Mouse (Mus musculus) limb, embryonic 11.5 days (tissue): ENCODE data around the gene Emc10. TPM values are rescaled to one million over a fixed set of nuclear protein-coding genes. Genes with fewer than 3 reads are reported as not detected.

ENCODE experiments used
- ATAC-seq: fragments of 200-750 bp; cut with Nextera tagmentation; 2 replicates; pipeline ENCODE4 v1.8.0; 2017; ENCODE audit warnings: low read depth; ENCODE audit not compliant: insufficient number of reproducible peaks, low FRiP score, low TSS enrichment
- DNase-seq: peaks from one replicate; pipeline ENCODE4 v3.0.0-alpha.2; 2015; ENCODE audit warnings: low spot score
- H3K27ac ChIP-seq: fragments of 300-500 bp; sonication (generic); replicated peaks from 2 replicates; pipeline ENCODE4 v1.5.1; 2014; ENCODE audit warnings: low read depth, mild to moderate bottlenecking, low read length
- H3K27me3 ChIP-seq: fragments of 300-500 bp; sonication (generic); 2 replicates; pipeline ENCODE4 v1.6.1; 2014; ENCODE audit warnings: mild to moderate bottlenecking, low read length, mixed read lengths; ENCODE audit not compliant: control insufficient read depth, insufficient read depth
- H3K36me3 ChIP-seq: fragments of 300-500 bp; sonication (generic); 2 replicates; pipeline ENCODE4 v1.6.1; 2014; ENCODE audit warnings: mild to moderate bottlenecking, low read length, moderate library complexity, mixed read lengths; ENCODE audit not compliant: control insufficient read depth, insufficient read depth
- H3K4me1 ChIP-seq: fragments of 300-500 bp; sonication (generic); 2 replicates; pipeline ENCODE4 v1.6.1; 2014; ENCODE audit warnings: low read length, mixed read lengths; ENCODE audit not compliant: control insufficient read depth, insufficient read depth
- H3K4me2 ChIP-seq: fragments of 300-500 bp; sonication (generic); 2 replicates; pipeline ENCODE4 v1.6.1; 2014; ENCODE audit warnings: low read depth, mild to moderate bottlenecking, moderate library complexity; ENCODE audit not compliant: severe bottlenecking
- H3K4me3 ChIP-seq: fragments of 300-500 bp; sonication (generic); 2 replicates; pipeline ENCODE4 v1.5.1; 2014; ENCODE audit warnings: low read depth, low read length
- H3K9ac ChIP-seq: fragments of 300-500 bp; sonication (generic); 2 replicates; pipeline ENCODE4 v1.6.1; 2014; ENCODE audit warnings: mild to moderate bottlenecking, low read length
- H3K9me3 ChIP-seq: fragments of 300-500 bp; sonication (generic); 2 replicates; pipeline ENCODE4 v1.6.1; 2016; ENCODE audit warnings: low read length; ENCODE audit not compliant: control insufficient read depth
- WGBS: fragments of 180-500 bp; shearing (Covaris S2); extraction: QIAGEN DNeasy Blood & Tissue Kit; methylation state at CpG from one replicate; pipeline ENCODE4 v1.1.7; 2014; 5-methylcytosine and 5-hydroxymethylcytosine counted together
- polyA plus RNA-seq: library from polyadenylated mRNA; unstranded; fragments of >200 nt; fragmentation: Nextera tagmentation; extraction: Ambion mirVana; gene quantifications from 2 replicates; pipeline ENCODE4 v1.2.1, GENCODE M21; 2014

Gene Emc10
- 83.0 and 85.8 TPM in 2 replicates for polyA plus RNA-seq

DNA sequence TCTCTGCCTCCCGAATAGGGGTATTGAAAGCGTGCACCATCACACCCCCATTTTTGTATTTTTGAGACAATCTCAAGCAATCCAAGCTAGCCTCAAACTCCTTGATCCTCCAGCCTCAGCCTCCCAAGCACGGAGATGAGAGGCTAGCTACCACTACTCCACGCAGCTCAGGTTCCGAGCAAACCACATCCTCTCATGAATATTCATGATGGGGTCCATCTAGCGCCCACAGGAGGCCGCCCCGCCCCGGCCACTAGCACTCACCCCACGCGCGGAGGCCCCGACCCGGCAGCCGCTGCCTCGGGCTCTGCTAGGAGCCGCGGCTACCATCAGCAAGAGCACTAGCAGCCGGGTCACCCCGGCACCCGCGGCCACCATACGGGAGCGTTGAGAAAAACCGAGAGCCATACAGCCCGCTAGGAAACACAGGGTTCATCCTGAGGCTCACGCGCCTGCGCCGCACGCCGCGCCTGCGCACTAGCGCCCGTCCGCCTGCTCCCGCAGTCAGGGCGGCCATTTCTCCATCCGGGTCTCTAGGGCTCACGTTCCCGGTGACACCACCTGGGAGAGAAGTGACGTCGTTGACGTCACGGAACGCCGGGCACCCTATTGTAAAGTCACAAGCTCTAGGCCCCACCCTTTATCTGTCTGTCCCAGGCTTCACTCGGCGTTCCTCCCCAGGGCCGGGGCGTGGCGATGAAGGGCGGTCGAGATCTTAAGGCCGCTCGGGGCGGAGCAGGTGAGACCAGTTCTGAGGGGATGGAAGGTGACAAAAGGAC, at the start of gene Emc10, which contains the start of gene Fam71e1:
Gene Emc10 (minus strand): TSS at position 538 of the 779 bp plus-strand sequence.
Gene Fam71e1 (plus strand): TSS at position 590 of the 779 bp plus-strand sequence.
- peaks cover 5% of the 10 kb centered on the region; the same call in 1 of the 2 replicates for H3K4me1 ChIP-seq
- H3K9ac ChIP-seq, result peak within 1 kb of the TSS; percentile 82
- peaks cover 5% of the 10 kb centered on the region; the same call in 1 of the 2 replicates for H3K36me3 ChIP-seq
- peak within 1 kb of the TSS; percentile 78 for H3K4me2 ChIP-seq
- H3K4me3 ChIP-seq, result peak within 1 kb of the TSS; percentile 55
- under 1% methylated on average over 58 of the region's 58 CpGs for WGBS
- no peaks in the 10 kb centered on the region for H3K27me3 ChIP-seq
- ATAC-seq, result peak; percentile 94
- no peaks in the 10 kb centered on the region for H3K9me3 ChIP-seq
- H3K27ac ChIP-seq, result peak within 1 kb of the TSS; percentile 81
- peak; percentile 99 for DNase-seq

DNA sequence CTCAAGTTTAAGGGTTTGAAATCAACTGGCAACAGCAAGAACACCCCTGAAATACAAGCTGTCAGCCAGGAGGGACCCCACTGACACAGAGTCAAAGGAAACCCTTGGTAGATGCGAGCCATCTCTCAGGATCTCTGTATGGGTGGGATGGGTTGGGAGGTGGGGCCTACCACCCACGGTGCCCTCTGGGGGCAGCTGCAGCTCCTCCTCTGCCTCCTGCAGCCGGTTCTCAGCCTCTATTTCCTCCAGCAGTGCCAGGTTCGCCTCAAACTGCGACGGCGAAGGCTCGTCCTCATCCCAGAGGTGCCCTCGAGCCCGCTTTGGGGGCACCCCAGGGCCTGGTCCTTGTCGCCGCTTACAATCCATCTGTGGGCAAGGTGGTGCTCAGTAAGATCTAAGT, 46.7 kb upstream of the Emc10 start:
- H3K4me1 ChIP-seq, result peaks cover 7% of the 10 kb centered on the region
- H3K9ac ChIP-seq, result no peak overlapping the region
- H3K27ac ChIP-seq, result no peak overlapping the region; the same call in 1 of the 2 replicates
- no peaks in the 10 kb centered on the region for H3K9me3 ChIP-seq
- 79% methylated on average over 12 of the region's 12 CpGs for WGBS
- no peaks in the 10 kb centered on the region for H3K27me3 ChIP-seq
- ATAC-seq (no peak), DNase-seq (no peak)
- peaks cover 41% of the 10 kb centered on the region for H3K36me3 ChIP-seq
- H3K4me2 ChIP-seq, result no peak overlapping the region
- no peak overlapping the region for H3K4me3 ChIP-seq

DNA sequence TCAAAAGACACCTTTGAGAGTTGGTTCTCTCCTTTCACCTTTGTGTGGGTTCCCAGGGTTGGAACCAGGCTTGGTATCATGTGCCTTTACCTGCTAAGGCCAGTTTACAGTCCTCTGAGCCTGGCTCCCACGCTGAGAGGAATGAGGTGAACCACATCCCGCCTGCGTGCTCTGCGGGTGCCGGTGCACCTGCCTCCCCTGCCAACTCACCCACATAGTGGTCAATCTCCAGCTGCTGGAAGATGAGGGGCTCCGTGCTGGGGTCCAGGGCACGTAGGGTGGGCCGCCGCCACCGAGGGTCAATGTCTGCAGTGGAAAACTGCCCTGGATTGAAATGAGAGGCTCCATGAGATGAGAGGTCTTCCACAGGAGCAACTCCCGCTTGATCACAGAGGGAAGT, 46.2 kb upstream of the Emc10 start:
- no peak overlapping the region for H3K4me2 ChIP-seq
- ATAC-seq, result no peak
- peaks cover 4% of the 10 kb centered on the region for H3K4me1 ChIP-seq
- WGBS, result 95% methylated on average over 11 of the region's 11 CpGs
- peaks cover 44% of the 10 kb centered on the region for H3K36me3 ChIP-seq
- no peak overlapping the region for H3K9ac ChIP-seq
- H3K27me3 ChIP-seq, result no peaks in the 10 kb centered on the region
- no peak overlapping the region for H3K4me3 ChIP-seq
- DNase-seq, result no peak
- H3K27ac ChIP-seq, result no peak overlapping the region
- no peaks in the 10 kb centered on the region for H3K9me3 ChIP-seq

DNA sequence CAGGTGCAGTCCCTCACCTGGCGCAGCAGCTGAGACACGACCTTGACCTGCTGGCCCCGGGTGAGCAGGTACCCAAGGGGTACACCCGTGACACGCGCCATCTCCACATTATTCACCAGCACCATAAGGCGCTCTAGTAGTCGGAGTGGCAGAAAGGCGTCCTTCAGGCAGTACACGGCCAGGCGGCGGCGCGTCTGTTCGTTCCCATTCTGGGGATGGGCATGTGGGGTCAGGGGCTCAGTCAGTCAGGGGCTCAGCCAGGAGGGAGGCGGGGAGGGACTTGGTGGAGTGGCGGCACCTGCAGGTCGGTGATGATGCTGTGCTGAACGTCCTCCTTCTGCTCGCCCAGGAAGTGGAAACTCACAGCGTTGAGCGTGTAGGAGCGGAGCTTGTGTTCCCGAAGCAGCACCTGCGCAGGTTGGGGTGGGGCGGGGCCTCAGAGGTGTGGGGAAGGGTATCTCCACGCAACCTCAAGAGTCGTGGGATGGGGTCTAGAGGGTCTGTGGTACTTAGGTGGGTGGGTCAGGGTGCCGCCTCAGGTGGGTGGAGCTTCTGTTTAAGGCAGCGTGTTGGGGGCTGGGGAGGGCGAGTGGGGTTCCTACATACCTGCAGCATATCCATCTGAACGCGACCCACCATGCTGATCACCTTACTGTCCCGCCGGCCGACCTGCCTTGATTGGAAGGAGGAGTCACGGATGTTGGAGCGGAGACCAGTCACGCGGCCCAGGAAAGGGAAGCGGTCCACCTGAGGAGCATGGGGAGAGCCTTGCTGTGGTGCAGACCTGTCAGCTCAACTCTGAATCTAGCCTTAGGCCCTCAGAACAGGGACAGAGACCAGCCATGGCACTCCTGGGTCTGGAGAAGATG, 42.7 kb upstream of the Emc10 start:
- H3K9me3 ChIP-seq, result no peaks in the 10 kb centered on the region
- H3K36me3 ChIP-seq, result peaks cover 52% of the 10 kb centered on the region
- H3K4me2 ChIP-seq, result no peak overlapping the region
- ATAC-seq (0 out of 2 replicates have a peak, but pooled peaks have one; percentile 22), DNase-seq (no peak)
- no peak overlapping the region for H3K4me3 ChIP-seq
- 92% methylated on average over 41 of the region's 41 CpGs for WGBS
- H3K27ac ChIP-seq, result no peak overlapping the region
- H3K4me1 ChIP-seq, result no peaks in the 10 kb centered on the region
- H3K9ac ChIP-seq, result no peak overlapping the region
- no peaks in the 10 kb centered on the region for H3K27me3 ChIP-seq

DNA sequence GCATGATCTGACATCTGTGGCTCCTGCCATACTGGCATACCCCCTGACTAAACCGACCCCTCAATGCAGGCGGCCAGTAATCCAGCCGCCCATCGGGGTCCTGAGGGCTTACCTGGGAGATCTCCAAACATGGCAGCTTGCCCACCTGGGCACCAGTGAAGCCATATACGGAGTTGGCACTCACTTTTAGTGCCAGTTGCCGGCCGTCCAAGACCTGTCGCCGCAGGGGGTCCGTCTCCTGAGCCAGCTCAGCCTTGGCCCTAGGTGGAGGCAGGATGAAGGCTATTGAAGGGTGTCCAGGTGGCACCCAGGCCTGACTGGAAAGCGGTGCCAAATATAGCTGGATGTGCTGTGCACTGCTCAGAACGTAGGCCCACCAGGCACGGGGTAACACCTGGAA, 41.2 kb upstream of the Emc10 start:
- H3K4me1 ChIP-seq, result no peaks in the 10 kb centered on the region
- H3K9ac ChIP-seq, result no peak overlapping the region
- no peak overlapping the region for H3K4me3 ChIP-seq
- no peaks in the 10 kb centered on the region for H3K9me3 ChIP-seq
- H3K4me2 ChIP-seq, result no peak overlapping the region
- H3K36me3 ChIP-seq, result peaks cover 58% of the 10 kb centered on the region
- ATAC-seq (no peak), DNase-seq (no peak)
- no peaks in the 10 kb centered on the region for H3K27me3 ChIP-seq
- 92% methylated on average over 13 of the region's 13 CpGs for WGBS
- H3K27ac ChIP-seq, result no peak overlapping the region

DNA sequence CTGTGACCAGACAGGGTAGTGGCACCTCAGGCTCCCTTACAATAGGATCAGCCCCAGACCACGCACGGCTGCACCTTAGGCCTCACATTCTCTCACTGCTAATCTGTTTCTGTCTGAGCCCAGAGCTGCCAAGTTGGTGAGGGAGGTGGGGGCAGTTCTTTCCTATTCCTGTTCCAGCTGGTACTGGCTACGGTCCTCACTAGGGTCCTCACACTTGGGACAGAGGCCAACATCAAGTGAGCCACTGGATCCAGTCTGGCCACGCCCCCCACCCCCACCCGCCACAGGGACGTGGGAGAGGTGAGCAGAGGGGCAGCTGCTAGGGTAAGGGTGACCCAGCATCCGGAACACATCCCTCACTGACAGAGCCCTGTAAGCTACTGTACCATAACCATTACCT, 40.7 kb upstream of the Emc10 start:
- Histone ChIP-seq H3K4me1 (no peaks in the 10 kb centered on the region), H3K9me3 (no peaks in the 10 kb centered on the region), H3K36me3 (peaks cover 54% of the 10 kb centered on the region), H3K4me2 (no peak overlapping the region), H3K27me3 (no peaks in the 10 kb centered on the region), H3K9ac (no peak overlapping the region), H3K4me3 (no peak overlapping the region), H3K27ac (no peak overlapping the region)
- DNase-seq, result no peak
- WGBS, result 88% methylated on average over 7 of the region's 7 CpGs
- no peak for ATAC-seq

DNA sequence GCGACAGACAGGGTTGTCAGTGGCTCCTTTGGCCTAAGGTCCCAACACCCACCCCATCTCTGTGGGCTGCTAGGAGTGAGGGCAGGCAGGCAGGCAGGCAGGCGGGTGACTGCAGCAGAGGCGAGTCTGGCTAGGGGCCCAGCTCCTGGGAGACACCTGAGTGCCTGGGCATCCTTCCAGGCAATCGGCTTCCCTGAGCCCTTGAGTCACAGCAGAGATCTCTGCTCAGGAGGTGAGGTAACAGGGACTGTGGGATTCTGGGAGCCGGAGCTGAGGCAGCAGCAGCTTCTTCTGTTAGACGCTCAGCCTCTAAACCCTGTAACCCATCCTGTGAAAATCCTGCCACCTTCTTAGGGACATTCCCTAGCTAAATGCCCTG, 40.2 kb upstream of the Emc10 start:
- no peaks in the 10 kb centered on the region for H3K27me3 ChIP-seq
- H3K27ac ChIP-seq, result no peak overlapping the region
- WGBS, result 95% methylated on average over 6 of the region's 6 CpGs
- no peak overlapping the region for H3K4me2 ChIP-seq
- H3K9me3 ChIP-seq, result no peaks in the 10 kb centered on the region
- ATAC-seq (no peak), DNase-seq (no peak)
- H3K4me1 ChIP-seq, result no peaks in the 10 kb centered on the region
- no peak overlapping the region for H3K9ac ChIP-seq
- peaks cover 50% of the 10 kb centered on the region for H3K36me3 ChIP-seq
- no peak overlapping the region for H3K4me3 ChIP-seq
